Mouse (Mus musculus) kidney, postnatal 4 days (tissue): ENCODE measurements around the gene Ubap2l.

Experiments
- DNase-seq, 2 experiments: peaks; one replicate each; pipeline ENCODE4 v3.0.0; 2021; ENCODE audit warnings: mixed read lengths in 2 of 2

Gene Ubap2l

DNA sequence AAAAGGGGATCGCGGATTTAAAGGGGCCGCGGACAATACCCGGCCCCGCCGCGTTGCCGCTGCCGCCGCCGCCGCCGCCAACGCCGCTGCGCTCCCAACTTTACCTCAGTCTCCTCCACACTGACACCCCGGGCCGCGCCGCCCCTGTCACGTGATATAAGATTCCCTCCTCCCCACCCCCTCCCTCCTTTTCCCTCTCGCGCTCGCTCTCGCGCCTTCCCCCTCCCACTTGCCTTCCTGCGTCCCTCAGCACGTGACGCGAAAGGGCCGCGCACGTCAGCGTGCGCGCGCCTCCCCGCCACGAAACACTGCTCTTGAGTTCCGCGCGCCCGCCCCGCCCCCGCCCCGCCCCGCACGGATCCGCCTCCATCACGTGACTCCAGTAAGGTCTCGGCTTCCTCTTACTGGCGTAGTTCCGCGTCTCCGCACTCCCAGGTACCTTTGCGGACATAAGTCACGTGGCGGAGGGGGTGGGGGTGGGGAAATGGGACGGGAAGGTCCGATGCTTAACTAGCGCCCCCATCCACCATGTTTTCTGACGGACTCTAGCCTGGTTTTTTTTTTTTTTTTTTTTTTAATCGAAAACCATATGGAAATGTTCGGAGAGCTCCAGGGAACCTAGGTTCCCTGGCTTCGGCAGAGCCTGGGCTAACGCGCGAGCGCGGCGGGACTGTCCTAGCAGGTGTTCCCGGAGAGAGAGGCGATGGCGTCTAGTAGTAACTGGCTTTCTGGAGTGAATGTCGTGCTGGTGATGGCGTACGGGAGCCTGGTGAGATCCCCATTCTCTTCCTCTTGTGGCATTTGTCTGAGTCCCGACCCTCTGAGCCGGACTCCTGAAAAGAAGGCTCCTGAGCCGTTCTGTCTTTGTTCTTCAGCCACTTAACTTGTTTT is at the start of gene Ubap2l:
Gene Ubap2l, minus strand, starts transcription at position 278 of the 891 bp plus-strand sequence.
- DNase-seq = peak; percentile 96 to 98

DNA sequence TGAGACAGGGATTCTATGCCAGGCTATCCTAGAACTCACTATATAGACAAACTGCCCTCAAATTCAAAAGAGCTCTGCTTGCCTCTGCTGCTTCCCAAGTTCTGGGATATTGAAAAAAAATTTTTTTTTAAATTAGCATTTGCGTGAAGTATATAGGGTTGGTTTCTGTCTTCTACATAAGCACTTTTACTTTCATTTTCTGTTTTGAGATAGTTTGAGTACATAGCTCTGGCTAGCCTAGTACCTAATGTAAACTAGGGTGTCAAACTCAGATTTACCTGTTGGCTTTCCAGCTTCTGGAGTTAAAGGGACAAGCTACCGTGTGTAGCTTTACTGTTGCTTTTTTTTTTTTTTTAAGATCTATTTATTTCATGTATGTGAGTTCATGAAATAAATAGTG is 49.2 kb upstream of the Ubap2l start:
- DNase-seq = no peak

DNA sequence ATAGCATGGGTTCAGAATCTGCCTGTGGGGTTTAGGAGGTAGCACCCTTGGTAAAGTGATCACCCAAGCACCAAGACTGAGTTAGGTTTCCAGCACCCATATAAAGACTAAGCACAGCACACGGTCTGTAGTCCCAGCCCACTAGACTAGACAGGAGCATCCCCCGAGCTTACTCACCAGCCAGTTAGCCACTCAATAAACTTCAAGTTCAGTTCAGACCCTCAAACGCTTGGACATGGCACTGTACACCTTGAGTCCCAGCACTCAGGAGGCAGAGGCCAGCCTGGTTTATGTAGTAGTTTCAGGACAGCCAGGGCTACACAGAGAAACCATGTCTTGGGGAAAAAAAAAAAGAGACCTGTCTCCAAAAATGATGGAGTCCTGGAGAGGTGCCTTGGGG is 48.6 kb upstream of the Ubap2l start:
- DNase-seq = no peak

DNA sequence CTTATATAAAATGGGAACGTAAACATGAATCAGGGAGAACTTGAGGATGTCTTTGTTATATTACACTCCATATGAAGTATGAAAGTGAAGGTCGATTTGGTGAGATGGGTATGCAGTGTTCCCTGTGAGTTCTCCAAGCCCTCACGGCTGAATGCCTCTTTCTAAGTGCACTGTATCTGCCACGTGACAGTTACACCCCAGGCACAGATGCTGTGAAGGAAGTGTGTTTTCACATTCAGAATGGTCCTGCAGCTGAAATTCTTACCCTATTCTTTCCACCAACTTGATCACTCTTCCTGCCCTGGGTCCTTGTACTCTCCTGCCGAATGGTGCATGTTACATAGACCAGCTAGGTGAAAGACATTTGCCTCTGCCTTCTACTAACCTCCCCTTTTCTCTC is 45.5 kb upstream of the Ubap2l start:
- no peak for DNase-seq

DNA sequence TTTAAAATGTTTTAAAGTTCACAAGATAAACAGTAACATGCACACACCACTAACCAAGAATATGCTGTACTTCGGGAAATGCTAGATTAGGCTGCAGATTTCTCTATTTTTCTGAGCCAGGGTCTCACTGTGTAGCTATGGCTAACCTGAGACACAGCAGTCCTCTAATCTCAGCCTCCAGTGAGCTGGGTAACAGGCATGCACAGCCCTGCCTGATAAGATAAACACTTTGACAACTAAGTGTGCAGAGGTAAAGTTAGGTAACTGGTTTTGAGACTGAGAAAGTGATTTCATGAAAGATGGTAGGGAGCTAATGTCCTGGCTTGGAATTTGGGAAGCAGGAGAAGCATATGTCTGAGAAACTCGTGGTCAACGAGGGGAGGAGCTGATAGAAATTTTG is 42.0 kb upstream of the Ubap2l start:
- no peak for DNase-seq

DNA sequence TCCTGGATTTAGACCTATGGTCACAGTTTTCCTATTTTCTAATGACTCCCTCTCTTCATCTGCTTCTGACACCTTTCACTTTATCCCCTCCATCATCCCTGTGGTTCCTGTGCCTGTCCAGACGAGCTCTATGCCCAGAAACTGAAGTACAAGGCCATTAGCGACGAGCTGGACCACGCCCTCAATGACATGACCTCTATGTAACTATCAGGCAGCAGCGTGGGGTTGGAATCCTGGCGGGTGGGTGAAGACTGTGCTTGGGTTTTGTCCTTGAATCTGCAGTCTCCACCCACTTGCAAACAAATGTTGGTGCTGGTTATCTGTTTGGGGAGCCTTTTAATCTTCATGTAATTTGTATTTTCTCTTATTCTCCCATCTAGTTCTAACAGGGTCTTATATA is 38.5 kb upstream of the Ubap2l start:
- DNase-seq = no peak

DNA sequence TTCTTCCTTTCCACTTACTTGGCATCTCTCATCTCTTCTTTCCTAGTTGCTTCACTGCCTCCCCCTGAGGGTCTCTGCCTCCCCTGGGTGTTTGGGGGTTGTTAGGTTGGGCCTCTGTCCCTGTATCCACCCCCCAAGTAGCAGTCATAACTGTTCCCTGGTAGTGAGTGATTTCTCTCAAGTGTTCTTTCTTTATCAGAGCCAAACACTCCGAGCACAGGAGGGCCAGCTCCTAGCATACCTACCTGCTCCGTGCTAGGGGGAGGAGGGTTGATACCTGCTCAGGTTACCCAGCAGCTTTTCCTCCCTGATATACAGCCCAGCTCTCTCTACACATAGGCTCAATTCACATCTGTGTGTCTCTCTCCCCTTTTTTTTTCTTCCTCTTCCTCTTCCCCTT is 36.2 kb upstream of the Ubap2l start:
- no peak for DNase-seq

DNA sequence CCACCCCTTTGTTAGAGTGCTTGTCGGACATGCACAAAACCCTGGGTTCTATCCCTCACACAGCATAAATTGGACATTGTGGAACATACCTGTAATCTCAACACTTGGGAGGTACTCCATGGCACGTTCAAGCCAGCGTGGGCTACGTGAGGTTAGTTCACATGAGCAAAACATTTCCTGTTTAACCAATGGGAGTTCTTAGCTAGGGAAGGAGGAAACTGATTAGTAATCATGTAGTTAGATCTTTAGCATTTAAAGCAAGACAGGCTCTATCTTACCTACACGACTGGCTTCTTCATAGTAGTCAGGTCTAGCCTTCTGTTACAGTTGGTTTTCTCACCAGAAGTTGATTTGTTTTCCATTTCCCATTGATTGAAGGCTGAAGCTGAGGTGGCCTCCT is 33.6 kb upstream of the Ubap2l start:
- DNase-seq = no peak

DNA sequence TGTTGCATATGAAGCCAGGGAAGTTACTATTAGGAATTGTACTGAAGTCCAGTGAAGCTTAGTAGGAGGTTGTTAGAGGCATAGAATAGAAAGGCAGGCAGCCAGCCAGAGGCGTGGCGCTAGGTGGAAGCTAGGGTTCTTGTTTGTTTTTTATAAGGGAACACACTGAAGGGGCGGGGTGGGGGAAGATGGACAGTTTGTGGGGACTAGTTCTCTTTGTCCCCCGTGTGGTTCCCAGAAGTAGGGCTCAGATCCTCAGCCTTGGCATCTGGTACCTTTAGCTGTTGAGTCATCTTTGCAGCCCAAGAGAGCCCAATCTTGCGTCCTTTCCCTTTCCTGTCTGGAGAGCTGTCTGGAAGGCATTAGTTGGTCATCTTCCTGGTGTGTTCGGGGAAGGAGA is 32.9 kb upstream of the Ubap2l start:
- DNase-seq = no peak

DNA sequence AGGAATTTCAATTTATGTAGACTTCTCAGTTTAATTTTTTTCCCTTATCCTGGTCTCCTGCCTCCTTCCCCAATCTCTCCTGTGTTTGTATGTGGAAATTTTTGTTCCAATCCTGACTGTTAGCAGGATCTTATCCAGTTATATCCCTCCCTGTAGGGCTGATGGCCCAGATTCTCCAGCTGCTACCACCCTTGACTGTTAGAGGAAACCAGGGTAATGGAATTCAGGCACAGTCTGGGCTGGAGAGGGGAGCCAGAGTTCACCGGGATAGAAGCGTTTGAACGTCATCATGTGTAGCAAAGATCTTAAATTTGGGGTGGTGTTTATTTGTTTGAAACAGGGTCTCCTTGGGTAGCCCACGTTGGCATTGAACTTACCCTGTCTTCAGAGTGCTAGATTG is 32.4 kb upstream of the Ubap2l start:
- DNase-seq = peak in 1 of 2 experiments; percentile 25

DNA sequence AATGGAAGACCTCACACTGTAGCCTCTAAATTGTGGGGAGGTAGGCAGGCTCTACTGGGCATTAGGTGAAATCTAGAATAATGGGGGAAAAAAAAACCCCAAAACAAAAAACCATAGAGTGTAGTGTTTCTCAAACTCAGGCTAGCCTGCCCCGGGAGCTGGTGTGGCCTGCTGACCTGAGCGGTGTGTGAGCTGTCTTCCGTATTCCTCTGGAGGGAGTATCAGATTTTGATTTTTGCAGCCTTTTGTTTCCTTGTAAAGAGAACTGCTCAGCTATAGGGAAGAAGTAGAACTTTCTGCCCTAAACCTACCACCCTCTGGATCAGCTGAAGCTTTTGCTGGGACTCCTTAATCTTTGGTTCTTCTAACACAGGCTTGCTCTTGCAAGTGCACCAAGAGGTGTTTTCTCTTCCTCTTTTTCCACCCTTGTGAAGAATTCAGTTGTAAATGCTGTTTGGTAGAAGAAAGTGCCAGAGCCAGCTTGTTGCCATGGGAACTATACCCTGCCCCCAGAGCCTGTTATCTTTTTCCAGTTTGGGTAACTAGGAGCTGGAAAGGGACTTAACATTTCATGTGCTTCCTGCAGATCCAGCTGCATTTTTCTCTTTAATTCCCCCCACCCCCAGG is 31.4 kb upstream of the Ubap2l start:
- no peak for DNase-seq

DNA sequence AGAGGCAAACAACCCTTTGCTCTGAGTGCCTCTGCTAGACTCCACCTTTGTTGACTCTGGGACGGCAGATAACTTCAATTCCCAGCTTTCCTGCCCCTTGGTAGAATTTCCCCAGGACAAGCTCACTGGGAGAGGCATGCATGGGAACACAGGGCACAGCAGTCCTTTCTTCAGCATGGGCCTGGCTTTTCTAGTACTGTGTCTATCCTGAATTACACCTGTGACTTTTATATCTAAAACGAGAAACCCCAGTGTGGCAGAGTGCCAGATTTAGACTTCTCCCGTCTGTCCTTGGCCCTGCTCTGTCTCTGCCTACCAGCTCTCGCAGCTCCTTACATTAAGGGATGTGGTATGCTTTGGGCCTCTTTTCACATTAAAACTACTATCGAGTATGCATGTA is 30.6 kb upstream of the Ubap2l start:
- DNase-seq = no peak

DNA sequence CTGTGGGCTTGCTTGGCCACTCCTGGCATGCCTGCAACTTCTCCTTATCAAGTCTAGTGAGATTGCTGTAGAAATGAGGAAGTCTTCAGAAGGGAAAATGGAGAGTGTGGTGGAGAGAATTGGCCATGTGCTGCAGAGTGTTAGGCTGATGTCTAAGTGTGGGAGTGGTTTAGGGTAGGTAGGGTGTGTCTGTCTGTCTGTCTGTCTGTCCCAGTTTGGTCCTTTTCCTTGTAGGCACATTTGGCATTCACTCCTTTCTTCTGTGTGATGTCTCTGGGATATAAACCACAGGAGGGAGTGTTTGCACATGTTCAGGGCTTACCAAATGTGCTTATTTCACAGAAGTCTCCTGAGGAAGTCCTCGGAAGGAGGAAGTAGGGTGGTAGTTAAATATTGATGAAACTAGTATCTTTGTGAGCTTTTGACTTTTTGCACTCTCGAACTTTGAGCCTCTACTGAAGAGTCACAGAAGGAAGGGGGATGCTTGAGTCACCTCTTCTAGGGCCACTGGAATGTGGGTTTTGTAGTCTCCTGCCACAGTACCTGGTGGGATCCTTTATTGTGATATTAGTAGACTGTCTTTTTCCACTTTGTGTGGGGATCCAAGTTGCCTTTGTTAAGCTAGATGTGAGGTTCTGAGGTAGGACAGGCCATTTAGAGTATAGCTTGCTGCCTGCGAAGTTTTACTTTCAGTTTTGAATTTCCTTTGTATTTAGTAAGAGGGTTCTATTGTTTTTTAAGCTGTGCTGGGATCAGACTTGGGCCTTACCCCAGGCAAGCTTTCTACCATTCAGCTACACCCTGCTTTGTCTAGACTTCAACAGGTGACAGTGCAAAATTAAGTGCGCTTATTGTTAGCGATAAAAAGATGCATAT is 29.2 kb upstream of the Ubap2l start:
- DNase-seq = no peak

DNA sequence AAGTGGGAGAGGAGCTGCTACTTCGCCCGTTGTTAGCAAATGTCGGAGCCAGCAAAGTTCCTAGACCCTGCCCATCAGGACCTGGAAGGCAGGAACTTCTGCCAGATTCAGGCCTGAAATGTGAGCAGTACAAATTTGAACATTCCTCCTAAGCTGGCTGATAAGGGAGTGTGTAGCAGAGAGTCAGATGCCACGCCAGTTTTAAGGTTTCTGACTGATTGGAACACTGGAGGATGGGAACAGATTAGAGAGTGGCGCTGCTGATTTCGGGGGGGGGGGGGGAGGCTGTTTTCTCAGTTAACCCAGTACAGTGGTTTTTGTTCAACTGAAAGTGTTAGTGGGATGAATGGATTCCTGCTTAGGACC is 28.1 kb upstream of the Ubap2l start:
- DNase-seq = no peak

DNA sequence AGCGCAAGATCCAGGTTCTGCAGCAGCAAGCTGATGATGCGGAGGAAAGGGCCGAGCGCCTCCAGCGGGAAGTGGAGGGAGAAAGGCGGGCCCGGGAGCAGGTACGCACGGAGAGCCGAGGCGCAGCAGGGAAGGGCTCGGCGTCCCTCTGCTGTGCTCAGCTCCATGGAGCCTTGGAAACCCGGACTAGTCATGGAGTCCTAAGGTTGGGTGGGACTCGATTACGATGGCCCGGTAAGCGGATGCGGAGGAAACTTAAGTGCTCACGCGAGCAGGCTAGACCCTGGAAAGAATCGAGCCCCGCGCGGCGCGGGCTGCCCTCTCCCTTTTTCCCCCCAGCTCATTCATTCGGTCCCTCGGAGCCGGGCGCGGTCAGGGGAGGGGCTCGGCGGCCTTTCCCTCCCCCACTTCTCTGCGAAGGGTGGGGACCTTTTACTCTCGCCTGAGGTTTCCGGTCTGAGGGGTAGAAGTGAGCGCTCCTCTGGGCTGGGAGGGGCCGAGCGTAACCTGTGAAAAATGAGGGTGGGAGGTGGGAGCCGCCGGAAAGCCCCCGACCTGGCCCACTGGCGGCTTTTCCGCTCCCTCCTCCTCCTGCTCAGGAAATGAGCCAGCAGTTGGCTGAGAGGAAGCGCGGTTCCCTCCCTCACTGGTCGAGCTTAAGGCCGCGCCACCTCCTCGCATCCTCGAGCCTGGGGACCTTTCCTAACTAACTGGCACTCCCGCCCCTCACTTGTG is 27.5 kb upstream of the Ubap2l start:
- peak; percentile 77 to 86 for DNase-seq

DNA sequence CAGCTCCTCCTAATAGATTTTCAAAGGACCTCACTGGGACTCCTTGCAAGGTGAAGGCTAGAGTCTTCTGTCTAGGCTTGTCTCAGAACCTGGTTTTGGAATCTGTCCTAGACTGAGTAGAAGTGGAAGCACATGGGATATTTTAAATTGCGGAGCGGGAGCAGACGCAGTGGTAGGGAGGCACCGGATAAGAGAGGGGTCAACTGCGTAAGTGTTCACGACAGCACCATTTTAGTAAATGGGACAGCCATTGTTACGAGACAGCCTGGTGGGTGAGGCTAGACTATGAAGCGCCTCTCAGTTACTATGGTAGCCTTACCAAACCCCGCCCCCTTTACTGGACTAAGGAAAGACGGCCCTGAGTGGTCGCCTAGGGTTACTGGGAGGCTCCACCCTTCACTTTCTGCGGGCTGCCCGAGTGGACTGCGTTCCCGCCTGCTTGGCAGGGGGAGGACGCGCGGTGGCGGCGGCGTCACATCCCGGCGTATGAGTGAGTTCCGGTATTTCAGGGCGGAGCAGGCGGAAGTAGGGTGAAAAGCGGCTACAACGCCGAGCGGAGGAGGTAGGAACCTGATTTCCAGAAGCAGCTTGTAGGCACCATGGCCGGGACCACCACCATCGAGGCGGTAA is 26.8 kb upstream of the Ubap2l start:
- DNase-seq = peak; percentile 93 to 96

DNA sequence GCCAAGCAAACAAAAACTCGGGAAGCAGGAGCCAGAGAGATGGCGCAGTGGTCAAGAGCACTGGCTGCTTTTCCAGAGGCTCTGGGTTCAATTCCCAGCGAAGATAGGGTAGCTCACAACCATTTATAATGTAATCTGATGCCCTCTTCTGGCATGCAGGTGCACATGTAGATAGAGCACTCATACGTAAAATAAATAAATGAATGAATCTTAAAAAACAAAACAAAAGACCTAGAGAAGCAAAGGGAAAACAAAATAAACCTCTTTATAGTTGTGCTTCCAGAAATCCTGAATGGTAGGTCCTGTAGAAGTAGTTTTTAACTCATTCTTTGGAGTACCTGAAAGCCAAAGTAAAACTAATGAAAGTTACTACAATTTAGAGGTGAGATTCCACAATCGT is 25.8 kb upstream of the Ubap2l start:
- no peak for DNase-seq

DNA sequence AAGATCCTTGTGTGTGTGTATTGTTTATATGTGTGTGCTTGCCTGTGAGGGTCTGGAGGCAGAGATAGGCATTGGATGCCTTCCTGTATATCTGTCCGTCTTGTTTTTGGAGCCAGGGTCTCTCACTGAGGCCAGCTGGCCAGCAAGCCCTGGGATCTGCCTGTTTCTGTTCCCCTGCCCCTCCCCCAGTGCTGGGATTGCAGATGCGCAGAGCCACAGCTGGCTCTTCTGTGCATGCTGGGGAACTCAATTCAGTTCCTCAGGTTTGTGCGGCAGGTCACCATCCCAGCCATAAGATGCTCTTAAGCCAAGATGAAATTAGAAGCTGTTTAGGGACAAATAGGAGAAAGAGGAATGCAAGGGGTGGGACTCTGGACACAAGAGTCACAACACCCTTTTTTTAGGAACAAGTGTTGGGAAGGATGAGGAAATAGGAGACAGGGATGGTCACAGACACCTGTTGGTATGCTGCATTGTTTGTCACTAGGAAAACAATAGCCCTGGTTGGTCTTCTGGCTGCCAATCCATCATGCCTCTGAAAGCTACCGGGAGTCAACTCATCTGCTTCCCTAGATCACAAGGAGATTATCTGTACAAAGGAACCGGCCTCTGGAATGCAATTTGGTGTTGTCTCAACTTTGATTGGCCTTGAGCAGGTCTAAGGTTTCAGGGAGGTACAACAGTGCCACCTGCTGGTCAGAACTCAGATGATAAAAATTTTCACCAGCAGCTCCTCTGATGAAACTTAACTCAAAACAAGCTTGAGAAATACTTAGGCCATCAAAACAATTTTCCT is 24.7 kb upstream of the Ubap2l start:
- peak; percentile 86 to 89 for DNase-seq

DNA sequence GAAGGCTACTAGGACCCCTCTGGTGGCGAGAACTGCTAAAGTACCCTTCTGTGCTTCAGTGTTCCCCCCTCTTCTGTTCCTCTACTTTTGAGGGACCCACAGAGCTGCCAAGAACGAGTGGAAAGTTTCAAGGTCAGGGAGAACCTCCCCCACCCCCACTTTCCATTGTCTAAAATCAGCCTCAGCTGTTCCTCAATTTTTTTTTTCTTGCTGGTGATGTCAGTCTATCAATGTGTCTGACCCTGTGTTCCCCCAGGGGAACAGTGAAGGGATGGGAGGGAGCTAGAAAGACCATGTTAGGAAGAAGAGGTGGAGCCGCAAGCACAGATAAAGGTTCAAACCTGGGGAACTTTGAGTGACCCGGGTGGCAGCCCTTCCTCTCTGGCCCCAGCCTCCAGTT is 19.9 kb upstream of the Ubap2l start, which contains the start of gene Tpm3:
Gene Tpm3, plus strand, starts transcription at position 356 of the 400 bp plus-strand sequence.
- DNase-seq = no peak

DNA sequence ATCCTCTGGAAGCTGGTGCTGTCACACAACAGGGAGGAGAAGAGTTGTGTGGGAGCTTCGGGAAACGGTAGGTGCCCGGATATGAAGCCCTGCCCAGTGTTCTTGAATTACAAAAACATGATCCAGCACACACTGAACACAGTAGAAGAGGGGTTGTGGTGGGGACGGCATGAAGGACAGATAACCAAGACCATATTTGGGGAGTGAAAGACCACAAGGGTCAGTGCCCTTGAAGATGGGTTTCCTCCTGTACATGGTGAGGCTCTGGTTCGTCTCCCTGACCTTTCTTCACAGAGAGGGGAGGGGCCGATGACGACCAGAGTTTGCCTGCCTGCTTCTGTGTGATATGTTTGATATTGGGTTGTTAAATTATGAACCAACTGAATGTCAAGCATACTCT is 17.3 kb upstream of the Ubap2l start:
- DNase-seq = no peak

DNA sequence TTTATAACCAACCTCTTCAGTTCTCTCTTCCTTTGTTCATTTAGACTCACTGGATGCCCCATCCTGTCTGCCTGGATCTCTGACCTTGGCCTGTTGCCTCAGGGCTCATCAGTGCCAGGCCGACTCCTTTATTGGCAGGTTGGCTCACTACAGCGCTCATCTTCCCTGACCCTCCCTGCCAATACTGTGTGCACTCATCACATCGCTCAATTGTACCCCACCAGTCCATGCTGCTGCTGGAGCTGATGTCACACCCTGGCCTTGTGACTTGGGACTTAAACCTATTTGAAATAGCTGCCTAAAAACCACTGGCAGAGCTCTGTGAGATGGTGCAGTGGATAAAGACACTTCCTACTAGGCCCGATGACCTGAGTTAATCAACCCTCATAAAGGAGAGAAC is 15.4 kb upstream of the Ubap2l start:
- no peak for DNase-seq
